Mouse (Mus musculus): ENCODE measurements around the gene C3.

Gene C3

DNA sequence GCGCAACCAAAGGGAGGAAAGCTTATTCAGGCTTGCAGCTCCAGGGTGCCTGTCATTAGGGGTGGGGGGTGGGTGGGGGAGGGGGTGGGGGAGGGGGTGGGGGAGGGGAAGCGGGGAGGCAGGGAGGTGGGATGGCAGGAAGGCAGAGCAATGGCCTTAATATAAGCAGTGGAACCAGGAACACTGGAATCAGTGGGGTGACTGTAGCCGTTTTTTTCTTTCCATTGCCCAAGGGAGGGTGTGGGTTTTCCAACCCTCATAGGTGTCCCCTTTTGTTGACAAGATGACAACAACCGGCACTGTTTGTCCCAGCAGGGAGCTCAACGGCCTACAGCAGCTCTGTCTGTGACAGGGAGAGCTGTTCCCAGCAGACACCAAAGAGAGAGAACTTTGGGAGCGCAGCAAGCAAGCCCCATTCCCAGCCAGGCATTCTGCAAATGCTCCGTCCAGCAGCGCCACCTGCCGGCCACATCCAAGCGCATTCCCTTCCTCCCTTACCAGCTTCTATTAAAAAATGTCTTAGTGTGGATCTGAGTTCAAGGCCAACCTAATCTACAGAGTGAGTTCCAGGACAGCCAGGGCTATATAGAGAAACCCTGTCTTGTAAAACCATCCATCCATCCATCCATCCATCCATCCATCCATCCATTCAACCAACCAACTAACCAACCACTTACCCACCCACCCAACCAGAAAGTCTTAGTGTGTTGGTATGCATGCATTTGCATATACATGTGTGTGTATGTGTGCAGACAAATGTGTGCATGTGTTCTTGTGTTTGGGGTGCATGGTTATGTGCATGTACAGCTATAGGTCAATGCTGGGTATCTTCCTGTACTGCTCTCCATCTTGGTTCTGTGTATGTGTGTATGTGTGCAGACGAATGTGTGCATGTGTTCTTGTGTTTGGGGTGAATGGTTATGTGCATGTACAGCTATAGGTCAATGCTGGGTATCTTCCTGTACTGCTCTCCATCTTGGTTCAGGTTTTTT, 60.8 kb downstream of the C3 start:
- DNase-seq (ENCODE audit: low read depth, low spot score), result peak; percentile 29
